Mouse (Mus musculus): ENCODE data around the gene Pcbp4.

DNA sequence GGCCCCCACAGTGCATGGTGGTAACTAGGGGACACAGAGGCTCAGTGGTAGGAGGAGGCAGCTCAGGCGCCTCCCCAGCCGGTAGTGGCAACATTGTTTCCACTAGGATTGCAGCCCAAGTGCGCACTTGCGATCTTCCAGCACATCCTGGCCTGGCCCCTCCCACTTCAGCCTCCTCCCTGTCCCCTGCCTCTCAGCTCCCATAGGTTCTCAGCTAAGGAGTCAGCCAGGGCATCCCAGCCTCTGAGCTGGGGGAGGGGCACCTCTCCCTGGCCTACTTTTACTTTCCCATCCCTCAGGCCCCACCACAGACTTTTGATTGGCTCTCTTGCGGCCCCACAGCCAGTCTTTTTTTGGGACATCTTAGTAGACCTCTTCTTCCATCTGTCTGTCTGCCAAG lies 18.8 kb downstream of the Pcbp4 start:
- TF ChIP-seq CTCF (IDR thresholded peaks at IDR 0.05; ENCODE audit: extremely low read depth, insufficient read length, insufficient replicate concordance, low read depth, low read length) (no peak), POLR2A (IDR thresholded peaks at IDR 0.05; ENCODE audit: low read depth, low read length) (no peak)
